Mouse (Mus musculus): ENCODE measurements around the gene Hspb6. TPM values are rescaled to one million over a fixed set of nuclear protein-coding genes. Genes with fewer than 3 reads are reported as not detected.

Hspb6 gene
- total RNA-seq, 2 experiments from 2014 or later, result 4.4 to 5.0 TPM

GRCm38 (mm10) chr7:30564970-30565571, 13.1 kb downstream of the Hspb6 start, which contains the start of gene Igflr1:
Gene Igflr1 (plus strand): TSS chr7:30565427.
- Histone ChIP-seq H3K27ac (no peak within 1 kb of the TSS), H3K4me3 (no peak within 1 kb of the TSS)
- intact Hi-C loops (cut with DNase I), result no loop called here
- no peak for DNase-seq (ENCODE audit: extremely low spot score in 1 of 2, low spot score in 2 of 2)
- TF ChIP-seq CTCF (IDR thresholded peaks at IDR 0.05), result no peak

- DNase-seq (ENCODE audit: extremely low spot score in 1 of 2, low spot score in 2 of 2), result no peak
- TF ChIP-seq CTCF (IDR thresholded peaks at IDR 0.05), result no peak
- no peak overlapping the region for H3K27ac ChIP-seq
- intact Hi-C loops (cut with DNase I), result no loop called here
- H3K4me3 ChIP-seq, result no peak overlapping the region
Observed at GRCm38 (mm10) chr7:30566033-30566432, 14.1 kb downstream of the Hspb6 start.

GRCm38 (mm10) chr7:30567555-30567954, 15.6 kb downstream of the Hspb6 start:
- no peak for TF ChIP-seq CTCF (IDR thresholded peaks at IDR 0.05)

GRCm38 (mm10) chr7:30572389-30572788, 20.4 kb downstream of the Hspb6 start:
- no peak for DNase-seq (ENCODE audit: extremely low spot score in 1 of 2, low spot score in 2 of 2)
- no peak for TF ChIP-seq CTCF (IDR thresholded peaks at IDR 0.05)
- H3K27ac ChIP-seq, result no peak overlapping the region
- intact Hi-C loops (cut with DNase I), result no loop called here
- H3K4me3 ChIP-seq, result no peak overlapping the region

More at GRCm38 (mm10) chr7:30567555-30567954, 15.6 kb downstream of the Hspb6 start:
- H3K27ac ChIP-seq, result no peak overlapping the region
- H3K4me3 ChIP-seq, result no peak overlapping the region
- intact Hi-C loops (cut with DNase I), result no loop called here
- DNase-seq (ENCODE audit: extremely low spot score in 1 of 2, low spot score in 2 of 2), result no peak

- H3K4me3 ChIP-seq, result no peak overlapping the region
- no peak for DNase-seq (ENCODE audit: extremely low spot score in 1 of 2, low spot score in 2 of 2)
Observed at GRCm38 (mm10) chr7:30572969-30573368, 21.0 kb downstream of the Hspb6 start.

GRCm38 (mm10) chr7:30579950-30580349, 28.0 kb downstream of the Hspb6 start:
- DNase-seq (ENCODE audit: extremely low spot score in 1 of 2, low spot score in 2 of 2), result no peak
- intact Hi-C loops (cut with DNase I), result loop anchor here (10.0 kb wide), 1 partner anchor 145 kb away; the partner anchor contains the start of gene Tmem147
- no peak for TF ChIP-seq CTCF (IDR thresholded peaks at IDR 0.05)
- no peak overlapping the region for H3K4me3 ChIP-seq
- no peak overlapping the region for H3K27ac ChIP-seq

More at GRCm38 (mm10) chr7:30572969-30573368, 21.0 kb downstream of the Hspb6 start:
- no peak for TF ChIP-seq CTCF (IDR thresholded peaks at IDR 0.05)
- intact Hi-C loops (cut with DNase I), result no loop called here
- no peak overlapping the region for H3K27ac ChIP-seq

GRCm38 (mm10) chr7:30581547-30581946, 29.6 kb downstream of the Hspb6 start:
- no peak for TF ChIP-seq CTCF (IDR thresholded peaks at IDR 0.05)
- no peak overlapping the region for H3K27ac ChIP-seq
- H3K4me3 ChIP-seq, result no peak overlapping the region
- no peak for DNase-seq (ENCODE audit: extremely low spot score in 1 of 2, low spot score in 2 of 2)
- intact Hi-C loops (cut with DNase I), result loop anchor here (10.0 kb wide), 1 partner anchor 143 kb away; the partner anchor contains the start of gene Tmem147

- TF ChIP-seq CTCF (IDR thresholded peaks at IDR 0.05), result no peak
- DNase-seq (ENCODE audit: extremely low spot score in 1 of 2, low spot score in 2 of 2), result no peak
- intact Hi-C loops (cut with DNase I), result loop anchor here (10.0 kb wide), 1 partner anchor 140 kb away; the partner anchor contains the start of gene Tmem147
- Histone ChIP-seq H3K4me3 (no peak overlapping the region), H3K27ac (no peak overlapping the region)
Observed at GRCm38 (mm10) chr7:30584339-30584738, 32.4 kb downstream of the Hspb6 start.

GRCm38 (mm10) chr7:30585170-30585569, 33.2 kb downstream of the Hspb6 start:
- no peak overlapping the region for H3K27ac ChIP-seq
- no peak for DNase-seq (ENCODE audit: extremely low spot score in 1 of 2, low spot score in 2 of 2)
- no peak overlapping the region for H3K4me3 ChIP-seq
- intact Hi-C loops (cut with DNase I), result loop anchor here (5.0 to 10.0 kb wide), 4 partner anchors 42 to 372 kb away; partner anchors contain the start of genes Cox6b1, Ffar1, Tmem147 and Usf2
- TF ChIP-seq CTCF (IDR thresholded peaks at IDR 0.05), result no peak

GRCm38 (mm10) chr7:30586455-30587020, 34.6 kb downstream of the Hspb6 start:
- Histone ChIP-seq H3K4me3 (no peak overlapping the region), H3K27ac (no peak overlapping the region)
- no peak for TF ChIP-seq CTCF (IDR thresholded peaks at IDR 0.05)
- intact Hi-C loops (cut with DNase I), result loop anchor here (5.0 to 10.0 kb wide), 4 partner anchors 41 to 371 kb away; partner anchors contain the start of genes Cox6b1, Ffar1, Tmem147 and Usf2
- DNase-seq (ENCODE audit: extremely low spot score in 1 of 2, low spot score in 2 of 2), result no peak

GRCm38 (mm10) chr7:30587842-30588667, 36.1 kb downstream of the Hspb6 start:
- peak overlapping the region; percentile 91 for H3K27ac ChIP-seq
- DNase-seq (ENCODE audit: extremely low spot score in 1 of 2, low spot score in 2 of 2), result peak in 1 of 2 experiments; percentile 55
- peak overlapping the region; percentile 74 for H3K4me3 ChIP-seq
- TF ChIP-seq CTCF (IDR thresholded peaks at IDR 0.05), result no peak
- intact Hi-C loops (cut with DNase I), result loop anchor here (2.0 to 10.0 kb wide), 6 partner anchors 21 to 369 kb away; partner anchors contain the start of genes Cox6b1, Ffar1, Gm49396 and Psenen
